Mouse (Mus musculus) kidney, adult 2 months (tissue): Measurements from ENCODE around the gene Pdk2.

Experiments
- CTCF ChIP-seq: fragments of 200-500 bp; conservative IDR thresholded peaks from 2 replicates; pipeline ENCODE4 v1.5.1; 2011; ENCODE audit warnings: low read depth, mild to moderate bottlenecking, control low read depth, low read length, moderate library complexity, mixed read lengths; ENCODE audit not compliant: insufficient read depth, insufficient read length
- POLR2A ChIP-seq: fragments of 200-500 bp; IDR thresholded peaks from one replicate; pipeline ENCODE4 v1.6.1; 2011; ENCODE audit warnings: low read depth, low read length, control low read depth

DNA sequence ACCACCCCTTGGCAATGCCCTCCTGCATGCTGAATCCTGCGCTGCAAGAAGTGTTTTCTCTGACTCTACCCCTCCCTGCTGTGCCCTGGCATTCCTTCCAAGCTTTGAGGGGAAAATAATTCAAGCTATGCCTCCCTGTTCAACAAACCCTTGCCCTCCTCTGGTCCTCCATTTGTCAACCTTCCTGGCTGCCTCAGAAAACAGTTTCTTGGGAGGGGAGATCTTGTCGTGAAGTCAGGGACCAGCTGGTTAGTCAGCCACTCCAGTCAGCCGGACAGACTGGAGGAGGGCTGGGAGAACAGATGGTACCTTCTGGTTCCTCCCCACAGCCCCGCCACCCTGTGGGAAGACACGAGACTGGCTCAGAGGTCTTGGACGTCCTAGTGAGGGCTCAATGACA, 3.8 kb downstream of the Pdk2 start:
- TF ChIP-seq CTCF (no peak), POLR2A (no peak)
